Mouse (Mus musculus) testis, adult 2 months (tissue): Measurements from ENCODE around the gene Fbxo22.

Experiments used
- CTCF ChIP-seq: fragments of 200-500 bp; IDR thresholded peaks from 2 replicates; pipeline ENCODE4 v1.5.1; 2012; ENCODE audit warnings: low read depth, mild to moderate bottlenecking, inconsistent platforms, low read length, moderate library complexity; ENCODE audit not compliant: control insufficient read depth, insufficient read depth, insufficient replicate concordance
- POLR2A ChIP-seq: fragments of 200-500 bp; IDR thresholded peaks from 2 replicates; pipeline ENCODE4 v1.6.1; 2012; ENCODE audit warnings: low read depth, mild to moderate bottlenecking, inconsistent platforms, low read length, moderate library complexity; ENCODE audit not compliant: control insufficient read depth

GRCm38 (mm10) chr9:55250595-55251247 is 42.0 kb downstream of the Fbxo22 start:
- TF ChIP-seq CTCF = no peak
- no peak for TF ChIP-seq POLR2A
